Mouse (Mus musculus): ENCODE results near the gene Ift20. TPM values are rescaled to one million over a fixed set of nuclear protein-coding genes. Genes with fewer than 3 reads are reported as not detected.

Ift20 gene
- 151 and 161 TPM in 2 replicates for polyA plus RNA-seq (2015; fragmentation: Nextera tagmentation; extraction: Ambion mirVana)

DNA sequence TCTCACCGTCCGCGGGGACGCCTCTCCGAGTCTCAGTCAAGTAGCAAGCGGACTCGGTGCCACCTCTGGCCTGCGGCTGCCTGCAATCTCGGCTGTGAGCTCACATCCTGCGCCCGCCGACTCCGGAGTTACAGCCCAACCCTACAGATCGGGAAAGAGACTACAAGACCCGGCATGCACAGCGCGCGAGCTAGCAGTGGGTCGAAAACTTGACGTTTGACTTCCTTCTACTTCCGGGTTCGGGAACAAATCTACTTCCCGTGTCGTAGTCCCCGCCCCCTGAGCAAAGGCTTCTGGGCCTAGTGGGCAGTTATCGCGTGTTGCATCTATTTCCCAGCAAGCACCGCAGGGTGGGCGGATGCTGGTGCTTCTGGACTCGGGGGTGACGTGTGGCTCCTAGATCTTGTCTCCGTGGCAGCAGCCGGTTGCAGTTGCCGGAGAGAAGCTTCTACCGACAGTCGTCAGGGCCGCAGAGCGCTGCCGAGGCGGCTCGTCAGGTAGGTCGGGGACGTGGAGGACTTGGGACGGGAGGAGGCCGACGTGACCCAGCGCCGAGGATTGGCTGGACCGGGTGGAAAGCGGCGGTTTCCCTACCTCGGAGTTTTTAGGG, at the start of gene Ift20, which contains the start of gene Tnfaip1:
TSS of gene Ift20 (plus strand) at position 282 of the 610 bp plus-strand sequence.
TSS of gene Tnfaip1 (minus strand) at position 253 of the 610 bp plus-strand sequence.
- DNase-seq (ENCODE audit: low spot score): peak; percentile 100

DNA sequence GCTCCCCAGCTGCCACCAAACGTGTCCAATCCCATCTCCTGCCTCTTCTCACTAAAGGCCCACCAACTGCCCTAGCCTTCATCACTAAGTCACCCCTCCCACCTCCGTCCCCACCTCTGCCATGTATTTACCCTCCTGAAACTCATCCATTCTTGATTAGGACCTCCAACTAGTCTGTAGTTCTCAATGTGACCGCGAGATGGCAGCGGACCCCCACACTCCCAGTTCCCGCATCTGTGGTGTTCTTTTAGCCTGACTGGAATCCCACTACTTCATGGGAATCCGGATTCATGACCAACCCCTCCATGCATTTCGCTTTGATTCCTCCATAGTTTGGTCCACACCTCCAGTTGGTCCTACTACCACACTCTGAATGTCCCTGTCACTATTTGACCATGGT, 48.0 kb upstream of the Ift20 start:
- peak; percentile 59 for DNase-seq (ENCODE audit: low spot score)

DNA sequence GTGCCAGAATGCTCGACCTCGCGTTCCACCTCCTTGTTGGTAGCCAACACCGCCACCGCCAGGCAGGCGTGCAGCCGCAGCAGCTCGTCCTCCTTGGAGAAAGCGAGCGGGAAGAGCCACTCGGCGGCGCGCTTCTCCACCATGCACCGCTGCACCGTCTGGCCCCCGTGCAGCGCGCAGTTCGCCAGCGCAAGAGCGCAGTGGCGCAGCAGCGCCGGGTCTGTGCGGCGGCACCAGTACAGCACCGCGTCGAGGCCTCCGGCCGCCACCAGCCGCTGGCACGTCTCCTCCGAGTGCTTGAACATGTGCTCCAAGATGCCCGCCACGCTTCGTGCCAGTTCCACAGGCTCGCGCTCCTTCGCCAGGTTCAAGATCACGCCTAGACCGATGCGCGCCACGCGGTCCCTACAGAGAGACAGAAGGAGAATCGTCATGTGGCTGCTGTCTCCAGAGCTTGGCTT, 45.4 kb upstream of the Ift20 start:
- peak; percentile 18 for DNase-seq (ENCODE audit: low spot score)

DNA sequence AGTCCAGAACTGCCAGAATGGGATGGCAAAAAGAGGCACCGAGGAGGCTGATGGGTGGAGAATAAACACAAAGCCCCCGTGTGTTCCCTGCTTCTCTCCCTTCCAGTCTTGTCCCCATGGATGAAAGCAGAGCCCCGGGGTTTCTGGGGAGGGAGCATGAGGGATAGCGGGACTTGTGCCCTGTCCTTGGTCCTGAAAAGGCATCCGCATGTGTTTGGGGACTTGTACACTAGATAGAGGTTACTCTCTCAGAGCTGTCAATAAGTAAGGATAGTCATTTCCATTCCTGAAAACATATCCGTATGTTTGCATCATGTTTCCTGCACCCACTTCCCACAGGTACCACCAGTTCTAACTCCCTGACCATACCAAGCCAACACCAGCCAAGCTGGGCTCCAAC, 40.3 kb upstream of the Ift20 start:
- DNase-seq (ENCODE audit: low spot score): peak; percentile 44

DNA sequence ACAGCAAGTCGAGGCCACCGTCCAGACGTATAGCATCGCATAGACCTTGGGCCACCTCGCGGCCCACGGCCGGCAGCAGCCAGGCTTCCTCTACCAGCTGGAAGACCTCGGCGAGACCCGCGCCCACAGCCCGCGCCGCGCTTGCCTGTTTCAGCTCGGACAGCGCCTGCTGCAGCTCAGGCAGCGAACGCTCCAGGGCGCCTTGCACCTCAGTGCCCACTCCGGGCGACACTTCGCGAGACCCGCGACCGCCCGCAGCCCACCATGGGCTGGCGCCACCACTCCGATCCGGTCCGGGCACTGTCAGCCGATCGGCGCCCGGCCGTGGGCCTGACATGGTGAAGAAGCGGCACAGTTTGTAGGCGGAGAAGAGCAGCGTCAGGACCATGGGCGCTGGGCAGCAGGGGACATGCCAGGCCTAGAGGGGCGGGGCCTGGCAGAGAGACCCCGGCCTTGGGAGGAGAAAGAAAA, 39.1 kb upstream of the Ift20 start:
- DNase-seq (ENCODE audit: low spot score): peak; percentile 20

DNA sequence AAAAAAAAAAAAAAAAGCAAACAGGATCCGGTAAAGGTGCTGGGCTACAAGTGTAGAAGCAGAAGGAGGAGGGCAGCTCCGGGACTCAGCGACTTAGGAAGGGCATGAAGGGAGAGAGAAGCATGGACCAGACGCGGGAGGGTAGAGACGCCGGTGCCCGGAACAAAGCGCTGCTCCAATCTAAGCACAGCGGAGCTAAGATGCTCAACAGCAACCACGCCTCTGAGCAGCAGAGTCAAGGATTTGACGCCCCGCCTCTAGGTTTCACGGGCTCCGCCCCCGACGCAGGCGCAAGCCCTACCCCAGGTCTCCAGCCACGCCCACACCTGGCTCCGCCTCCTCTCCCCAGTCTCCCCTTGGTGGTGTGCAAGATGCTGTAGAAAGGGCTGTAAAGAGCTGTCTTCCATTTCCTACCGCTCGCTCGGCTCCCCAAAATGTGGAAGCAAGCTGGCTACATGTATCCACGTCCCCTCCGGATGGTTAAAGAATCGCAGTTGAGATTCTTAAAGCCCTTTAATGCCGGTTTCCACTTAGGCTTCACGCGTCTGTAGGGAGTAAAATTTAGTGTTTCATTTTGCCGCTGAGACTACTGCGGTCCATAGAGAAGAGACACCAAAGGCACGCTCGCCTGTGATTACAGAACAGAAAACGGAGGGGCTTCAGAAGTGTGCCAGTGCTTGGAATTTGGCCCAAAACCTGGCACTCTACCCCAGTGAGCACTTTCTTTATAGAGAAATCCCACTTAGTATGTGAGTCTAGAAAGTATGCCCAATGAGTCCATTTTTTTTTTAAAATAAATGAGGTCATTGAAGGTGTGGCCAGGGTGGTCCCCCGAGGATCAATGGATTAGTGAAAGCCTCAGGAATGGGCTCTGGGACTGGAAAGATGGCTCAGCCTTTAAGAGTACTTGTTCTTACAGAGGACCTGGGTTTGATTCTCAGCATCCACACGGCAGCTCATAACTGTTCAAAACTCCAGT, 38.3 kb upstream of the Ift20 start, which contains the start of gene Sarm1:
TSS of gene Sarm1 (minus strand) at position 211 of the 979 bp plus-strand sequence.
- DNase-seq (ENCODE audit: low spot score): peak; percentile 97

DNA sequence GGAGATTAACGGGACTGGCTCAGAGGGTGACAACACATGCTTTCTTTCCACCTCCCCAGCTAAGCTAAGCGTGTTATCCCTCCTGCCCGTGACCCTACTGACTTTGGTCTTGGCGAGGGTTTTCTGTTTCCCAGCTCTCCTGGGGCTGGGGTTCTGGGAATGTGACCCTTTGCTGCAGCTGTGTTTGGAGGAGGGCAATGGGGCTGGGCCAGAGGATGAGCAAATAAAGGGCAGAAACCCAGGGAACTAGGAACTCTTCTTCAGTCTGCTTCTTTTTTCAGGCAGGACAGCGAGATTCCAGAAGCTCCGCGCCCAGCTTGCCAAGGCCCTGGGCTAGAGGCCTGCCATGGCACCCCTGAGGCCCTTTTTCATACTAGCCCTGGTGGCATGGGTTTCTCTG, 37.2 kb upstream of the Ift20 start, which contains the start of gene Vtn:
TSS of gene Vtn (plus strand) at position 88 of the 400 bp plus-strand sequence.
- no peak for DNase-seq (ENCODE audit: low spot score)

DNA sequence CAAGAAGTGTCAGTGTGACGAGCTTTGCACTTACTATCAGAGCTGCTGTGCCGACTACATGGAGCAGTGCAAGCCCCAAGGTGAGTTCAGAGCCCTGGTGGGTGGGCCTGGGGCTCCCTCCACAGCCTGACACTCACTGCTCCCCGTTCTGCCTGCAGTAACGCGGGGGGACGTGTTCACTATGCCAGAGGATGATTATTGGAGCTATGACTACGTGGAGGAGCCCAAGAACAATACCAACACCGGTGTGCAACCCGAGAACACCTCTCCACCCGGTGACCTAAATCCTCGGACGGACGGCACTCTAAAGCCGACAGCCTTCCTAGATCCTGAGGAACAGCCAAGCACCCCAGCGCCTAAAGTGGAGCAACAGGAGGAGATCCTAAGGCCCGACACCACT, 36.6 kb upstream of the Ift20 start:
- no peak for DNase-seq (ENCODE audit: low spot score)

DNA sequence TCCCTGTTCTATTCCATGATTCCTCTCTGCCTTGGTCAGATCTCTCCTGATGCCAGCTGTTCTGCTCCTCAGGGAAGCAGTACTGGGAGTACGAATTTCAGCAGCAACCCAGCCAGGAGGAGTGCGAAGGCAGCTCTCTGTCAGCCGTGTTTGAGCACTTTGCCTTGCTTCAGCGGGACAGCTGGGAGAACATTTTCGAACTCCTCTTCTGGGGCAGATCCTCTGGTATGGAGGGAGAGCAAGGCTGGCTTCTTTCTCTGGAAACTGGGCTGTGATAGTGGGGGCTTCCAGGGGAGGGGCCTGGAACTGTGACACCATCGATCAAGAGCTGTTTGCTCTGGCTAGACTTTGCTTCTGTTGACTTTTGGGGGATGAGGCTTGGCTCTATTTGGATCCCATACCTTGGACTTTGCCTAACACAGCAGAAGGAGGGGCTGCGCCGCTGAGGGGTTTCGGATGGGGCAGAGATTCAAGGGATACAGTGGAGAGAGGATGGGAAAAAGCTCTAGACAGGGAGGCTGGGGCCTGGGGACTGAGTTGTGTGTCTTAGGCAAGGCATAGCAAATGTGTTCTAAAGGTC, 35.4 kb upstream of the Ift20 start:
- no peak for DNase-seq (ENCODE audit: low spot score)

DNA sequence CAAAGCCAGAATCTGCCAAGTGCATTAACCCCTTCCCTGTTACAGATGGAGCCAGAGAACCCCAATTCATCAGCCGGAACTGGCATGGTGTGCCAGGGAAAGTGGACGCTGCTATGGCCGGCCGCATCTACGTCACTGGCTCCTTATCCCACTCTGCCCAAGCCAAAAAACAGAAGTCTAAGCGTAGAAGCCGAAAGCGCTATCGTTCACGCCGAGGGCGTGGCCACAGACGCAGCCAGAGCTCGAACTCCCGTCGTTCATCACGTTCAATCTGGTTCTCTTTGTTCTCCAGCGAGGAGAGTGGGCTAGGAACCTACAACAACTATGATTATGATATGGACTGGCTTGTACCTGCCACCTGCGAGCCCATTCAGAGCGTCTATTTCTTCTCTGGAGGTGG, 34.6 kb upstream of the Ift20 start:
- no peak for DNase-seq (ENCODE audit: low spot score)

DNA sequence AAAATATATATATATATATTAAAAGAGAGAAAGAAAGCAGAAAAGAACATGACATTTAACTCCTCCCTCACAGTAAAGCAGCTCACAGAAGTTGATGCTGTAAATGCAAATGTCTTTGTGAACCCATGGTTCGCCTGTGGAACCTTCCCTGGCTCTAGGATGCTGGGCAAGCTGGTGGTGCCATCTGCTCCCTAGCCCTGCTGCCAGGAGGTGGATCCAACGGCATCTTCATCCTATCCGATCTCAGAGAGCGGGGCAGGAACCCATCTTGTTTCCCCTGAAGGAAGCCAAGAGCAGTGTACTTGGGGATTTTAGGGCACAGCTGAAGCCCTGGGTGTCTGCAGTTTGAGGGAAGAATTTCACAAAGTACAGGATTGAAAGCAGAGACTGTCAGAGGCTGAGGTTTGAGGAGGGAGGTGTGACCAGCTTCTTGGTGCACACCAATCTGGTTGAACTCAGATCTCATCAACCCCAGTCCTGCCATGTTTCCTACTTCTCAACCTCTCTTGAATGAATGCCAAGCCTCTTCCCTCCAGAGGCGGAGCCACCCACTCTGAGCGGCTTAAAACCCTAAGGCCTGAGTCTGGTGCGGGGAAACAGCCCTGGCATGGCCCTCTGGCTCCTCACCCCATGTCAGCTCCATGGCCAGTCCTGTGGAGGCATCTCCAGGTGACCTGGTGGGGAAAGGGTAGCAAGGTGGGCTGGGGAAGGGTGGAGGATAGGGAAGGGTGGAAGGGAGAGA, 33.1 kb upstream of the Ift20 start, which contains the start of gene Sebox:
TSS of gene Sebox (plus strand) at position 539 of the 742 bp plus-strand sequence.
- no peak for DNase-seq (ENCODE audit: low spot score)

DNA sequence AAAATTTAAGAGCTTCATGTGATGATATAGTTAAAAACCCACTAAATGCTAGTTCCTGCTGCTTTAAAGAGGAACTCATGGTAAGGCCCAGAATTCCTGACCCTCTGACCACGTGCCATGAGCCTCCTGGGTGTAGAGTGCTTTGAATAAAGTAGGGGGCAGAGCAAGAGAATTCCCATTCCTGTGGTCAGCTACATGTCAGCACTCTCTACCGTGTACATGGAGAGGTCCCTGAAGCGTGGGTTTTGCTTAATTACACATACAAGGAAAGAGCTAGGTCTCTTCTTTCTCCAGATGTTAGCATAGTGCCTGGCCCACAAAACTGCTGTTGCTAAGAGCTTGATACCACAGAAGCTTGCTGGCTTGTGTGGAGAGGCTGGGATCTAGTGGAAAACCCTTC, 30.7 kb upstream of the Ift20 start:
- DNase-seq (ENCODE audit: low spot score): no peak

DNA sequence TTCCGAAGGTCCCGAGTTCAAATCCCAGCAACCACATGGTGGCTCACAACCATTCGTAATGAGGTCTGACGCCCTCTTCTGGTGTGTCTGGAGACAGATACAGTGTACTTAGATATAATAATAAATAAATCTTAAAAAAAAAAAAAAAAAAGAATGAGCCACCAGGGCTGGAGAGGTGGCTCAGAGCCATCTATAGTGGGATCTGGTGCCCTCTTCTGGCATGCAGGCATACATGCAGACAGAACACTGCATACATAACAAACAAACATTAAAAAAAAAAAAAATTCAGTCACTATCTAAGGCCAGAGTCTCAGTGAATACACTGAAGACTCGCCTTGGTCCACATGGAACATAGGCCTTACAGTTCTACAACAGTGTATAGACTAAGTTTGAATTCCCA, 27.0 kb upstream of the Ift20 start:
- peak; percentile 27 for DNase-seq (ENCODE audit: low spot score)

DNA sequence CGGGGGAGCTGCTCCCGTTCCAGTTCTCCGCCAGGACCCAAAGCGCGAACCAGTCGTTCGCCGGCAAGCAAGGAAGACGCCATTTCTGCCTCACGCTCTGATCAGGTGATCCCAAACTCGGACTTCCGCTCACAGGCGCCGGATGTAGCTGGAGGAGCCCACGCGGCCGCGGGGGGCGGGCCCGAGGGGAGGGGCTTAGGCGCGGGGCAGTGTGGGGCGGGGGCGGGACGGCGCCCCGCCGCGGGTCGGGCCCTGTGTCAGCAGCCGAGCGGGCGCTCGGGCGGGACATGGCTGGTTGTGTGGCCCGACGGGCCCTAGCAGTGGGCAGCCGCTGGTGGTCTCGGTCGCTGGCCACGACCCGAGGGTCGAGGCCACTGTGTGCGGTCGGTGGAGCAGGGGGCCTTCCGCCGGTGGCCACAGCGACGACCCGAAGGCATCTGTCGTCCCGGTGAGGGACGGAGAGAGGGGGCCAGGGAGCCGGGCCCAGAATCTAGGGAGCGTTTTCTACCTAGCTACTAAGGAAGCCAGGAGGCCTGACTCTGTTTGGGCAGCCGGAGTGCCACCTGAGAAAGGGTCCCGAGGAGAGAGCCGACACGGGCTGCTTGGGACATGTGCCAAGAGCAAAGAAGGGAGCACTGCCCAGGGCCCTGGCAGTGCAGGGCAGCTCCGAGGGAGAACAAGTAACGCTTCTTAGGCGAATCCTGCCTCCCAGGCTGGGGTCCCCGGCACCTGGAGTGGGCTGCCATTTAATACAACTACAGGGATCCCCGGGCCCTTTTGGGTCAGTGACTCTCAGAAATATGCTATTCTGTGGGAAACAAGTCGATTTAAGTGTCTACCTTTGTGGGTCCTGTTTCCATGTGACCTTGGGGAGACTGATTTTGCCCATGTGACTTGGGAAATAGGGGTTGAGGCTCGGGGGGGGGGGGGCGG, 23.9 kb upstream of the Ift20 start, which contains the start of the genes Tmem199 and Poldip2:
TSS of gene Tmem199 (minus strand) at position 148 of the 933 bp plus-strand sequence.
TSS of gene Poldip2 (plus strand) at position 169 of the 933 bp plus-strand sequence.
- peak; percentile 94 for DNase-seq (ENCODE audit: low spot score)

DNA sequence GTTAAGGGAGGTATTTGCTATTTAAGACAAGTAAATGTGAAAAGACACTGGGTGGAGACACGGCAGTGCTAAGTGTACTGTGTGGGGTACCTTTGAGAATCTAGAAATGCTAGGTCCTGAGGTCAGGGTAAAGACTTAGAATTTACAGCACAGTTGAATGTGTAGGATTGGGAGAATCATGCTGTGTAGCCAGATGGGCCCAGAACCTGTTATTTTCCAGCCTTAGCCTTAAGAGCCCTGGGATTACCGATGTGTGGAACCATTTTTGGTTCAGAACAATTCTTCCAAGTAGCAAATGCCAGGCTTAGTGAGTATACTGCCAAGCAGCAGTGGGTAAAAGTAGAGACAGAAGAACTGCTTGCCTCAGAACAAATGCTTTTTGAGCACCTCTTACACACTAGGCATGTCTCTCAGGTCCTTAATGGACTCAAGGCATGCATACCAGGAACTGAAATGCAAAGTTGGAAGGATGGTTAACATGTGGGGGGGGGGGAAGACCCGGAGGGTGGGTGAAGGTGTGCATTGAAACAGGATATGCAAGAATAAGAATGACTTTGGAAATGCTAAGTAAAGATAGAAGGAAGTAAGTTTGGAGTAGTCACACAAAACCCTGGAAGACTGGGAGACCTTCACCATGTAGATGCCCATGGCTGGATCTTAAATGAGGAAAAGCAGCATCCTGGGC, 22.9 kb upstream of the Ift20 start:
- DNase-seq (ENCODE audit: low spot score): no peak

DNA sequence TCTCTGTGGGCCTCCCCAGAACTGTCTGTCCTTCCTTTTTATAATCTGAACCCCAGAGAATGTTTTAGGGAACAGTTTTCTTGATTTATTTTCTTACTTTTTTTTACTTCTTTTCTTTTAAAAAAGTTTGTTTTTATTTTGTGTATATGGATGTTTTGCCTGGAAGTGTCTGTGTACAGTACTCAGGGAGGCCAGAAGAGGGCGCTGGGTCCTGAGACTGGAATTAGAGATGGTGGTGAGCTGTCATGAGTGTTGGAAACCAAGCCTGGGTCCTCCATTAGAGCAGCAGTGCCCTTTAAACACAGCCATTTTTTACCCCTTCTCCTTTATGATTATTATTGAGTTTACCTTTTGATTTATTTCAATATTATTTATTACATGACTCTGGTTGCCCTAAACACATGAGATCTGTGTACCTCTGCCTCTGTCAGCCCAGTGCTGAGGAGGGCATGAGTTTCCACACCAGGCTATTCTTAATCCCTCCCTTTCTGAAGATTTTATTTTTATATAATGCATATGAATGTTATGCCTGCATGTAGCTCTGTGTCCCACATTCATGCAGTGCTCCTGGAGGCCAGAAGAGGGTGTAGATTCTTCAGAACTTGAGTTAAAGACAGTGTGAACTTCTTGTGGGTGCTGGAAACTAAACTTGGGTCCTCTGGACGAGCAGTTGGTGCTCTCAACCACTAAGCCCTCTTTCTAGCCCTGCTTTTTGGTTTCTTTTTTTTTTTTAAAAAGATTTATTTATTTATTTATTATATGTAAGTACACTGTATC, 20.4 kb upstream of the Ift20 start:
- no peak for DNase-seq (ENCODE audit: low spot score)

DNA sequence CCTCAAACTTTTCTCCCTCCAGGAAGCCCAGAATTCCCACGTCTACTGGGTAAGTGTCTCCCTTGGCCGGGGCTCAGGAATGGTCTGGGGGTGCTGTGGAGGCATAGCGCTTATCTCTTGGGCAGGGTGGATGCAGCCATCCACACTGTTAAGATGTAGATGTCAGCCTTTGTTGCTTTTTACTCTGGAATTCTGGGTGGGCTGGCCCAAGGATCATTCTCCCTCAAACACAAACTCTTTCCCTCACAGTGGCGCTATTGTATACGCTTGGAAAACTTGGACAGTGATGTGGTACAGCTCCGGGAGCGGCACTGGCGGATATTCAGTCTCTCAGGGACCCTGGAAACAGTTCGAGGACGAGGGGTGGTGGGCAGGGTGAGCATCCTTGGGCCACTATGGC, 17.2 kb upstream of the Ift20 start:
- DNase-seq (ENCODE audit: low spot score): no peak

DNA sequence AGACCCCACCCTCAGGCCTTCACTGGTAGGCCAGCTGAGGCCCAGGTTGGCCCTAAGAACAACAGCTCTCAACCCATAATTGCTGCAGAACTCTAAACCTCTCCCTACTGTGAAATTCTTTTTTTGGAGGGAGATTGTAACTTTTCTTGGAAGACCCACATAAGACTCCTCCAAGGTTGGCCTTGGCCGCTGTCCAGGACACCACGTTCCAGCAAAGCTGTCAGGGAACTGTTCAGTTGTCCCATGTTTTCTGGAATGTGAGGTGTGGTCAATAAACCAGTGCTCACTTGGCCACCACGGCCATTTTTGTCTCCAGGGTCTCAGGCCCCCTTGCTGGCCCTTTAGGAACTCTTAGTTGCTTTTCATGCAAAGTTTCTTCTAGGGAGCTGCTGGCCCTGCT, 14.3 kb upstream of the Ift20 start:
- DNase-seq (ENCODE audit: low spot score): no peak

Measured in thymus, postnatal 0 days (tissue).